Mouse (Mus musculus) urinary bladder, adult 2 months (tissue): ENCODE data around the gene Tubgcp6. TPM values are rescaled to one million over a fixed set of nuclear protein-coding genes. Genes with fewer than 3 reads are reported as not detected.

ENCODE experiments used
- DNase-seq: peaks from one replicate; pipeline ENCODE4 v3.0.0; 2022; ENCODE audit warnings: low spot score
- polyA plus RNA-seq: library from polyadenylated mRNA; depleted of rRNA; stranded (reverse); fragments of >200 nt; gene quantifications from 2 replicates; pipeline ENCODE4 v1.2.3, GENCODE M21; 2012

Tubgcp6 gene
- polyA plus RNA-seq, 1 experiment: 15.3 TPM

DNA sequence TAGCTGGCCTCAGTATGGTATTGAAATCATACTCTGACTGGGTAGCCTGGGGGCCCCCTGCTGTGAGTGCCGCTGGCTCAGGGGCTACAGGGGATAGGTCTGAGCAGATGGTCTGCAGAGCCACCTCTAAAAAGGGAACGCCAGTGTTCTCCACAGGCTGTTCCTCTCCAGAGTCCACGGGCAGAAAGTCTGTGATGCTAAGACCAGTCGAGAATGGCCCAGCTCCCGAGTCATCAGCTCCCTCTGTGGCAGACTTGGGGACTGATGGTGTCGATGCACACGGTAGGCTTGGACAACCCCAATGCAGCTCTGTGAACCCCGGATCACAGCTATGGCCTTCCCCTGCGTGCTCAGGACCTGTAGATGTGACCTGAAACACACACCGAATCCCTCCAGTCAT, 19.0 kb downstream of the Tubgcp6 start:
- no peak for DNase-seq

DNA sequence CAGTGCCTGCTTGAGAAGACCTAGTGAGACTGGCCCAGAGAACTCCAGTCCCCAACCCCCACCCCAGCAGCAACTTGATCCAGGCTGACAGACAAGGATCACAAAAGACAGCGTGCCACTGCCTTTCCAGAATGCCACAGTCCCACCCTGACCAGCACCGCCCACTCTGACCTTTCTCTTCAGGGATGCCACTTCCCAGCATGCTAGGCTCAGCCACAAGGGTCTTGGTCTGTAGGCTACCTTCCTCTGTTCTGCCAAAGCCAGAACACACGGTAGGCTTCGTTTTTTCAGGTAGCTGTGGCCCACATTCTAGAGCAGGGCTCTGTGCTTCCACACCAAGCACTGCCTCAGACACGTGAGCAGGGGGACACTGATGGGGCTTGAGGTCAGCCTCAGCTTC, 20.3 kb downstream of the Tubgcp6 start:
- DNase-seq: no peak

DNA sequence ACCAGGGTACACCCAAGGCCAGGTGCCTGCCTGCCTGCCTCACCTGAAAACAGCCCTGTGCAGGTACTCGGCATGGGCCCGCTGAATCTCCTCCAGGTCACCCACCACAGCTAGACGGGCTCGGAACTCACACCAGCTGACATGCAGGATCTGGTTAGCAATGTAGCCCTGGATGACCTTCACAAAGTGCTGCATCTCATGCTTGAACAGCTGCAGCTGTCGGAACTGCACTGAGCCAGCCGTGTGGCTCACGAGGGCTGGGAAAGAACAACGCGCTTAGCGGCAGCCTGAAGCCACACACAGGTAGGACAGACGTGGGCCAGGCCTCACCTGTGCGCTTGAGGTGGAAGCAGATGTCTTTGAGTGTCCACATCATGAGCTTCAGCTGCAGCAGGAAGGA, 22.1 kb downstream of the Tubgcp6 start:
- no peak for DNase-seq

DNA sequence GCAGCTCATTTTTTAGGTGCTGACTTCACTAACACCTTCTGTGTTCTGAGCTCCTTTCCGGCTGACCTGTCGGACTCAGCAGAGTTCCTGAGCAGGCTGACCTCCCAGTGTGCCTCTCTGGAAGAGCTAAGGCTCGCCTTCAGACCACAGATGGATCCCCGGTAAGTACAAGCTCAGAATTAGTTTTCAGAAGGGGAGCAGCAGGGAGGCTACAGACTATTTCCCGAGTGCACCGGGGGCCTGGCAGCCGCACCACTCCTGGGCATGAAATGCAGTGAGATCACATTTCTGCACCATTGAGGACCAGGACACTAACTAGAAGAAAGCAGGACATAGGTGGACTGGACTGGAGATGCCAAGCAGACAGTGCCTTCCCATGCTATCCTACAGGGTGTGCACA, 24.3 kb downstream of the Tubgcp6 start:
- DNase-seq: no peak

DNA sequence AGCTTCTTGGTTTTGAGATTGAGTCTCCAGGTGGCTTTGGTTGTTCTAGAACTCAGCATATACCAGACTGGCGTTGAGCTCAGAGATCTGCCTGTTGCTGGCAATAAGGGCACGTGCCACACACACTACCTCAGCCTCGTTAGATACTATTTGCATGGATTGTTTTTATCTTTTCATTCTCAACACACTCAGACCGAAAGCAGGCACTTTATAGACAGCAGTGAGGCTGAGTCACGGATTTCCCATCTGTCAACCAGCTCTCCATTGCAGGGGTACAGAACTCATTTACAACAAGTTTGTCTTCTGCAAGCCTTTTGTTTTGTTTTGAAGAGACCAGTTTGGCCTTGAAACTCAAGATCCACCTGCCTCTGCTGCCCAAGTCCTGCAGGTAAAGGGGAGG, 25.5 kb downstream of the Tubgcp6 start:
- no peak for DNase-seq

DNA sequence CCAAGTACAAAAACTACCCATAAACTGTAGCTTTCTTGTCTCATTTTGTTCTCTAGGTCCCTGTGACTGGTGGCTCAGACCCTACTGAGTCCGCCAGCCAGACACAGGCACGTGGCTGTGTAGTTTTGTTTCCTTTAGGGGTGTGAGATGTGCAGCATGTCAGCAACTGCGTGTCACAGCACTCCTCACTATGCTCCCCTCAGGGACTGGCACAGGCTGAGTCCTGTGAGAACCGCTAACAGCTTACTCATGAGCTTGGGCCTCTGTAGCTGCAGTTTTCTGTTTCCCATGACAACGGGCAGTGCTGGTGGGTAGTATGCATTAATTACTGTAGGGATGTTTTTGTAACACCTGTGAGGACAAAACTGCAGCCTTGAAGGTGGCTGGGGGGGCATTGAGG, 30.7 kb downstream of the Tubgcp6 start:
- DNase-seq: no peak

DNA sequence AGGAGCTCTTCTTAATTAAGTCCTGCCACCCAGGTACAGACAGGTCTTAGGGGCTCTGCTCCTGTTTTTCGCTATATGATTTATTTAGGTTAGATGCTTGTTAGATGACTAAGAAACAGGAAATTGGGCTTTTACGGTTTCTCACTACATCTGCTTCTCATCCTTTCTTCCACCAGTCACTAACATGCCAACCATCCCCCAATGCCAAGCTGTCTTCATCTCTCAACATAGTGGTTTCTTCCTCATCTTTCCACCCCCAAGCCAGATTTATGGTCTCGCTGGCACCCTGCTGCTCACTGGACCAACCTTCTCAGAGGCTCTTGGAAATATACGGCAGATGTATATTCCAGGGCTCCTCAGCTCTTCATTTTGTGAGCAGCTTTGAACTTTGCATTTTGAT, 32.2 kb downstream of the Tubgcp6 start:
- DNase-seq: no peak

DNA sequence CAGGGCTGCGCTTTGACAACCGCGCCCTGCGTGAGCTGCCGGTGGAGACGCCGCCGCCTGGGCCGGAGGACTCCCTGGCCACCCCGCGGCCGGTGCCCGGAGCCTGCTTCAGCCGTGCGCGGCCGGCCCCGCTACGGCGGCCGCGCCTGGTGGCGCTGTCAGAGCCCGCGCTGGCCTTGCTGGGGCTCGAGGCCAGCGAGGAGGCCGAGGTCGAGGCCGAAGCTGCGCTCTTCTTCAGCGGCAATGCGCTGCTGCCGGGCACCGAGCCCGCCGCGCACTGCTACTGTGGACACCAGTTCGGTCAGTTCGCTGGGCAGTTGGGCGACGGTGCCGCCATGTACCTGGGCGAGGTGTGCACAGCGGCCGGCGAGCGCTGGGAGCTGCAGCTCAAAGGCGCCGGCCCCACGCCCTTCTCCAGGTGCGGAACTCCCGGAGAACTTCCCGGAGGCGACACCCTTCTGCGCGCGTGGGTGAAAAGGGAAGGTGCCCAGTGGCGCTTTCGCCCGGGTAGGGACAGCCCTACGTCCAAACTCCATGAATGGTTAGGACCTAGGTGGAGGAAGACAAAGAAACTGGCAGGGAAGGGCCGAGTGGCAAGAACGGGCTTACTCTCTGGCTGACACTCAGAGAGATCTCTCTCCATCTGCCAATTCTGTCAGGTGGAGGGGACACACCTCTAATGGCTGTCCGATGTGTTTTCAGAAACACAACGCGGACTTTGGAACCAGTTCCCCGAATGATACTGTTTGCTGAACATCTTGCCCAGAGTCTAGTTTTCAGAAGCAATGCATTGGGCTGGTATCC, 33.5 kb downstream of the Tubgcp6 start:
- DNase-seq: peak; percentile 39

DNA sequence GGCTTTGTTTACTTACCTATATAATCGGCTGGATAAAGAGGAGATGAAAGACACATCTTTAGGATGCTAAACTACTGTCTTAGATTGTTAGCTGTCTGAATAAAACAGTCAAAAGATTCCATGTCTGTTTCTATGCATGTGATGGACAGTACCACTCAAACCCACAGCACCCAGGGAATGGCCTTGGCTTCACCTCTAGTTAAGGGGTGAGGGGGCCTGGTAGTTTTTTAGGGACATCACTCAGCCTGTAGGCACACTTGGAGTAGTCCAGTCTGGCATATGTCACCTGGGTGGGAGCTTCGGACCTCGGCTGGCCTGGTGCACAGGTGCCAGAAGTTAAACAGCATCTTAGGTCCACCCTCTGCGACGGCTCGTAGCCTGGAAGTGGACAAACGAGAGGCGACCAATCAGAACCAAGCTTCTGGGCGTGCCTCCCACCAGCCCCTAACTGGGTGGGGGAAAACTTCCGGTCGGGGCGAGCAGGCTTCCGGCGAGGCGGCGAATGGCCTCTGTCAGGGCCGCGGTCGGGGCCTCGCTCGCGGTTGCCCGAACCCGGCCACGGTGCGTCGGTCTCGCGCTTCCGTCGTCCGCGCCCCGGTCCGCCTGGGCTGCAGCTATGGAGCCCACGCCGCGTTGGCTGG, 34.2 kb downstream of the Tubgcp6 start, which contains the start of gene Selenoo:
Gene Selenoo, plus strand, starts transcription at position 478 of the 641 bp plus-strand sequence.
- DNase-seq: peak; percentile 86

DNA sequence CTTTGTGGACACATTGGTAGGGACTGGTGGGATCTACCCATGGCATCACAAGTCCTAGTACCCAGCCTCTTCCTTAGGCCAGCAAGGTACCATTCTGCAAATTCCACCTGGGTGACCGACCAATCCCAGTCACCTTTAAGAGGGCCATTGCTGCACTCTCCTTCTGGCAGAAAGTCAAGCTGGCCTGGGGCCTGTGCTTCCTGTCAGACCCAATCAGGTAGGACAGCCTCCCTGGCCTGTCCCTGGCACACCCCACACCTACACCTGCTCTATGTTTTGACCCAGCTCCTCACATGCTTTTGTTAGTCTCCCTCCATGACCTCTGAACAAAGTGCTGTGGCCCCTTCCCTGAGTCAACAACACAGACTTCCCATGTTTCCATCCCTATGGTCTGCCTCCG, 38.1 kb downstream of the Tubgcp6 start:
- no peak for DNase-seq

DNA sequence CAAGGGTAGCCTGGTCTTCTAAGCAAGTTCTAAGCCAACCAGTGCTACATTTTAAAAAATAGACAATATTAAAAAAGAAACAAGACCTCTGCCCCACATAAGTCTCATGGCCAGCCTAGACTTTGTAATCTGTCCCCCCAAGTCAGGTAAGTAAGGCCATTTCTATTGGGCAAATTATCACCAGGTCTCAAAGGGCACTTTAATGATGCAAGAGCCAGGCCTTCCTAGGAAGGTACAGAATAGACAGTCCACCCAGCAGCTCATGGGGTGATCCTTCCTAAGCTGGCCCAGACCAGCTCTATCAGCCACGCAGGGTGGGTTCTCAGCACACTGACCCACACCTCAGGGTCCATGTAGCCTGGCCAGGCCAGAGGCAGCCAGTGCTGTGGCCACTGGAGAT, 39.0 kb downstream of the Tubgcp6 start:
- no peak for DNase-seq

DNA sequence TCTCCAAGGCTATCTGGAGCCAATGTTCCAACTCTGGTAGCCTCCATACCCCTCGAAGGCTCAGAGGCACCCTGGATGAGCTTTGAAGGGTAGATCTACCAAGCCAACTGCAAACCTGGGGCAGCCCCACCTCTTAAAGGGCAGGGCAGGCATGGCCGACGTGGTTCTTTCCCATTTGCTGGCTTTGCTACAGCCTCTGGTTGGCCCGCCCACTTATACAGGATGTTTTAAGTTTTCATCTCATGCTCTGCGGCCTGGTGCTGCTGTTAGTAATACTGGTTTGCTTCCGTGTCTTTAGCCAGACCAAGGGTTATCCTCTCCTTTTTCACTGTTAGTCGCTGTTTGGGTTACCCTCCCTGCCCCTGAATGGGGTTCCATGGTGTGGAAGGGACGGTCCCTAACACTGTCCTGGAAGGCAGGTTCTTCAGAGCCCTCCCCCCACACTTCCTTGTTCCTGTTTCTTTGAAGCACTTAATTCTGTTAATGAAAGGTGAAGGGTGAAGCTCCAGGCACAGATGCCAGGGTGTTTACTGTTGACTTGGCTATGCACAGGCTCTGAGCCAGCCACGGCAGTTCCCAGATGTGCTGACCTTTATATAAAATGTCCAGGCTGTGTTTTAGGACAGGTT, 44.6 kb downstream of the Tubgcp6 start:
- no peak for DNase-seq

DNA sequence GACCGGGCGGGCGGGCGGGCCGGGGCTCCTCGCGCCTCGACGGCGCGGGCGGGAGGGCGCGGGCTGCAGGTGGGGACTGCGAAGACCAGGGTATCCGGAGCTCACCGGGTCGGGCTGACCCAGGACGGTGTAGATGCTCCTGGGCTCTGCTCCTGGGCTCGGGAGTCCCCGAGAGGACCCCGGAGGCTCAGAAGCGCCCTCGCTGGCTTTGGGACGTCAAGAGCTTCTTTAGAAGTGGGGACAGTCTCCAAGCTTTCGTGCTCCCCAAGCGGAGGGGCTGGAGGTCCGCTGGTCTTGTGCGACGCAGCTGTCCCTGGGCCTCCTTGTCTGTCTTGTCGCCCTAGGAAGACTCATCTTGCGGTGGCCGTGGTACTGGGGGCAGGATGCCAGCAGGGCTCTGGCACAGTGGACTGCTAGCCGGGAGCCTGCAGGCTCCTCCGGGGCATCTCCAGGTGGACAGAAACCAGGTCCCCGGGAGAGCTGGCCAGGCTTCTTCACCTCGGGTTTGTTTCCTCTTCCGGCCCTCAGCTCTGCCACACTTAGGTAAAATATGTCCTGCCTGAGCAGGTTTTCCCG, 46.7 kb downstream of the Tubgcp6 start:
- DNase-seq: peak; percentile 63

DNA sequence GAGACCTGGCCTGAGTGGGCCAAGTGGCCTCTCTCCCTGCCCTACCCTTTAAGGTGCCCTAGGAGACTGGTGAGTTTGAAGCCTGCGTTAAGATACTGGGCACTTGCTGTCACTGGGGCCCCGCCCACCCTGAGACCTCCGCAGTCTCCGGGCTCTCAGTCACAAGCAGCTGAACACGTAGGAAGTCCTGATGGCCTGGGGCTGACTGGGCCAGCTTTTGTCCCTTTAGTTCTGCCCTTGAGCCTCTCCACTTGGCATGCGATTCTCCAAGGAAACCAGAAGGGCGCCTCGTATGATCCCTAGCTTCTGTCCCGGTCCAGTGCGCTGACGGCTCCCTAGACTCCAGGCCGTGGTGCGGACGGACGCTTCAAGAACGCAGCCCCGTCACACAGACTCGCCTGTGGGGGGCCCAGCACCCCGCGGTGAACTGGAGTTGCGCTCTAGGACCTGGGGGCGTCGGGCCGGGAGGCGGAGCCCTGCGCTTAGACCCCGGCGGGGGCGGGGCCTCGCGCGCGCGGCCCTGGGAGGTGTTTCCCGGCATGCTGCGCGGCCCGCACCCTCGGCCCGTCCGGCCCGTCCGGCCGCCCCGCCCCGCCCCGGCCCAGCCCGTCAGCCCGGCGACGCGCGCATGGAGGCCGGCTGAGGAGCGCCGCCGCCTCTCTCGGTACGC, 47.3 kb downstream of the Tubgcp6 start:
- DNase-seq: peak; percentile 78

DNA sequence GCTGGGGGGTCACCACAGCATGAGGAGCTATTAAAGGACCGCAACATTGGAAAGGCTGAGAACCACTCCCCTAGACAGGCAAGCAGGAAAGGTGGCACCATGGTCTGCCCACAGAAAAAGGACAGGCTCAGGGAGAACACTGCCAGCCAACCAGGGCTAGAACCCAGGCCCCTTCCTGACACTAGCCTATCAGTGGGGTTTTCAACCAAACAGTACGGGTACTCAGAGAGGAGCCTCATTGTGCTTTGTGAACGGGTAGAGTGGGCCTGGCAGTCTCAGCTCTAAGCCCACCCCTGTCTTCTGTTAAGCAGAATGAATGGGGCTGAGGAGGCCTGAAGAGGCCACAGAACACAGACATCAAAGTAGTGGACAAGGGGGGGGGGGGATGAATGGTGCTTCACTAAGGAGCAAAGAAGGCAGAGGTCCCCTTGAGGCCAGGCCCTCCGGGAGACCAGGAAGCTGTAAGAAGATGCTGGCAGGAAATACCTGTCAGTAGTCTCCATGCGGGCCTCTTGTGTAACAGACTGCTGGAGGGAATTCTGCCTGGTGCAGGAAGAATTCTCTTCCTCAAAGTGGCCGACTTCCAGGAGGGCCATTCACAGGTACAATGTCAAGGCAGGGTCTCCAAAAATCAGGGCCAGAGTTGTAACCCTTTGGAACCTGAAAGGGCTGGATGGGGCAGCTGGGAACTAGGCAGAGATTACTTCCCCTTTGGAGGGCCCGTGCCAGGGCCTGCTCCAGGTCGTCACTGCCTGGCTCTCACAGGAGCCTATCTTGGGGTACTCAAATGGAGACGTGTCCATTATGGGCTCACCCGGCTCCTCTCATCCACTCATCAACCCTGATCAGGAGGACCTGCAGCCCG, 48.1 kb downstream of the Tubgcp6 start, which contains the start of gene Trabd:
Gene Trabd, plus strand, starts transcription at position 512 of the 865 bp plus-strand sequence.
- DNase-seq: no peak

DNA sequence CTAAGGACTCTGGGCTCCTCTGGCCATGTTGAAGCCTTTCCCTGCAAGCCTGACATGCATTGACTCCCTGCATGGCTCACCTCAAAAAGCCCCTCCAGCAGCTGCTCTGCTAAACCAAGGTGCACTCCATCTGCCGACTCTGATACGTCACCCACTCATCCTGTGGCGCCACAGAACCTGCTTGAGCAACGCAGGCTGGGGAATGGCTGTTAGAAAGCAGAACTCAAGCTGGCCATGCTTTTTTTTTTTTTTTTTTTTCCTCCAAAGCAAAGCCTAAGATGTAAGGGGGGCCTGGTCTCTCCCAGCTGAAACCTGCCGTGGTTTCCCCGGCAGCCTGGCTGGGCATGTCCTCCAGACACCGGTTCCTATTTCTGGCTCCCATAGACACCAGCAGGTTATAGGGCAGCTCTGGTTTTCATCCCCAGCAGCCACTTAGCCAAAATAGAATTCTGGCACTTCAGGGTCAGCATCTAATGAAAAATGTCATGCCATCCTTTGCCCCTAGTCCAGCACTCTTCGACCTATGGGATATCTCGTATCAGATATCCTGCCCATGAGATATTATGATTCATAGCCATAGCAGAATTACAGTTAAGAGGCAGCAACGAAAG, 48.8 kb downstream of the Tubgcp6 start:
- no peak for DNase-seq

DNA sequence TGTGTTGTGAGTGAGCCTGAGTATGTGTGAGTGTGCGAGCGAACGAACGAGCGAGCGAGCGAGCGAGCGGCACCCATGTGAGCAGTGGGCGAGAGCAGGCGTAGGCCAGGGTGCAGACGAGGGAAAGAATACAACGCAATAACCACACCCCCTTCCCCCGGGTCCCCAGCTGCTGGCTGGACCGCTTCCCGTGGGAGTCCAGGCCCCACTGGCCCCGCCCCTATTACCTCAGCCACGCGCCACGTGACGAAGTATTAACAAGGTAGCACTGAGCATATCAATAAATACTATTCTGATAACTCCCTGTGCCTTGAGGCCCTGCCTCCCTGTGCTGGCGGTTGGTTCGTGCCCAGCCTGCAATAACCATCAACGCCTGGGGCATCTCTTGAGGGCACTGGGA, 52.3 kb downstream of the Tubgcp6 start:
- DNase-seq: no peak

DNA sequence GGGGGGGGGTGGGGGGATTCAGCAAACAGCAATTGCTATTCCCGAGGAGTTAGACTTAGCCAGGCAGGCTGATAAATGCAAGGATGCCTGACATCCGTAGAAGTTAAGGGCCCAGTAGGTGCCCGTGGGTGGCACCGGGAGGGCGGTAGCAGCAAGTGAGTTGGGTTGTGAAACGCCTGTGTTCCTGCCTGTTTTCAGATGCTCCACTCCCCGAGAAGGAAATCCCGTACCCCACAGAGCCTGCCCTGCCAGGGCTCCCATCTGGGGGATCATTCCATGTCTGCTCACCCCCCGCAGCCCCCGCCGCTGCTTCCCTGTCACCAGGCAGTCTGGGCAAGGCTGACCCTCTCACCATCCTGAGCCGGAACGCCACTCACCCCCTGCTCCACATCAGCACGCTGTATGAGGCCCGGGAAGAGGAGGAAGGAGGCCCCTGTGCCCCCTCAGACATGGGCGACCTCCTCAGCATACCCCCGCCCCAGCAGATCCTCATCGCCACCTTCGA, 53.5 kb downstream of the Tubgcp6 start:
- no peak for DNase-seq

DNA sequence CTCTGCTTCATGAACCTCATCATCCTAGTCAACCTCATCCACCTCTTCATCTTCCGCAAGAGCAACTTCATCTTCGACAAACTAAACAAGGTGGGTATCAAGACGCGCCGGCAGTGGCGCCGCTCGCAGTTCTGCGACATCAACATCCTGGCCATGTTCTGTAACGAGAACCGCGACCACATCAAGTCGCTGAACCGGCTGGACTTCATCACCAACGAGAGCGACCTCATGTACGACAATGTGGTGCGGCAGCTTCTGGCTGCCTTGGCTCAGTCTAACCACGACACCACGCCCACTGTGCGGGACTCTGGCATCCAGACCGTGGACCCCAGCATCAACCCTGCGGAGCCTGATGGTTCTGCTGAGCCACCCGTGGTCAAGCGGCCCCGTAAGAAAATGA, 54.7 kb downstream of the Tubgcp6 start:
- no peak for DNase-seq

DNA sequence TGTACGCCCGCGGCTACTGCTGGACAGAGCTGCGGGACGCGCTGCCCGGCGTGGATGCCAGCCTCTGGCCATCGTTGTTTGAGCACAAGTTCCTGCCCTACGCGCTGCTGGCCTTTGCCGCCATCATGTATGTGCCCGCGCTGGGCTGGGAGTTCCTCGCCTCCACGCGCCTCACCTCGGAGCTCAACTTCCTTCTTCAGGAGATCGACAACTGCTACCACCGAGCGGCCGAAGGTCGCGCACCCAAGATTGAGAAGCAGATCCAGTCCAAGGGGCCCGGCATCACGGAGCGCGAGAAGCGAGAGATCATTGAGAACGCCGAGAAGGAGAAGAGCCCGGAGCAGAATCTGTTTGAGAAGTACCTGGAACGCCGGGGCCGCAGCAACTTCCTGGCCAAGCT, 55.3 kb downstream of the Tubgcp6 start:
- DNase-seq: no peak
